Mouse (Mus musculus) thymus, adult 18-20 months (tissue): ENCODE data around the gene Olfr356.

ENCODE experiments used
- DNase-seq, 2 experiments: peaks; one replicate each; pipeline ENCODE4 v3.0.0; 2022; ENCODE audit warnings: mixed read lengths in 2 of 2

Gene Olfr356

DNA sequence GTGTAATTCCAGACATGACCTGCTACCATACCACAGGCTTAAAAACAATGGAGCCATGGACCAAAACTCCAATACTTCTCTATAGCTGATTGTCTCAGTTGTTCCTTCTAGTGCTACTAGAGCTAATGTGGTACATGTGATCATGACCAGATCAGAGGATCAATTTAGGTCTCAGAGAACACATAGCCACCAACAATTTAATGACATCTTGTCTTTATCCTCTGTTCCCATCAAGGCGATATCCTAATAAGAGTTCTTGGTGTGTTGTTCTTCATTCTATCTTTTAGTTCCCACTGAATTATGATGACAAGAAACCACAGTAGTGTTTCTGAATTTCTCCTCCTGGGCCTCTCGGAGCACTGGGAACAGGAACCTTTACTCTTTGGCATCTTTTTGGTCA, at the start of gene Olfr356:
Olfr356 (plus strand) TSS at position 301 of the 400 bp plus-strand sequence.
- DNase-seq, result no peak

DNA sequence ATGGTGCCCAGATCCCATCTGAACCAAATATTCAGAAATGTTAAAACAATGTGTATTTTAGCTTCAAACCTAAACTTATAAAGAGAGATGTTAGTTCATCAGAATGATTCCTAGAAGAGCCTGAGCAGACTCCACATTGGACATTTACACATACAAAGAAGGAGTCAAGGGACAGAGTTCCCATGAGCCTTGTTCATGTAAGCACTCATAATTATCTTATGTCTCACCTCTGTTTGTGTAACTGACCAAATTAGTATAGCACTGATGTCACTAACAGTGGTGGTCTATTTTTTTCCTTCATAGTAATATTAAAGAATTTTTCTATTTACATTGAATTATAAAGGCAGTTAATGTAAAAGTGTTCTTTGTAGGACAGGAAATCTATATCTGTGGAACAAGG, 44.1 kb upstream of the Olfr356 start, which contains the start of gene Olfr353:
Olfr353 (minus strand) TSS at position 101 of the 400 bp plus-strand sequence.
- no peak for DNase-seq

DNA sequence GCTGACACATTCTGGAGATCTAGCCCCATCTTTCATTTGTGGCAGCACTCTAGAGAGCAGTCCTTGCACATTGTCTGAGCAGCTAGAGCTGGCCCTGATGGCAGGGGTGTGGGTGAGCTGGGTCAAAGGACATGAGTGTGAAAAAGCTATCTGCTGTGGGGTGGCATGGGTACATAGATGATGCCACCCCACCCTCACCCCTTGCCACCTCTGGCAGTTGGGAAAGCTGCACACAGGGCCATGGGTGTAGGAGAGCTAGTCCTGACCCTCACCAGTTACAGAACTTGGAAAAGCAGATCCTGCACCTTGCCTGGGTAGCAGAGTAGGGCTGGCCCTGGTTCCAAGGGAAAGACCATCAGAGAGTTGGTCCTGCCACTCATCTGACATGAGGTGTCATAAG, 39.8 kb upstream of the Olfr356 start:
- DNase-seq, result no peak

DNA sequence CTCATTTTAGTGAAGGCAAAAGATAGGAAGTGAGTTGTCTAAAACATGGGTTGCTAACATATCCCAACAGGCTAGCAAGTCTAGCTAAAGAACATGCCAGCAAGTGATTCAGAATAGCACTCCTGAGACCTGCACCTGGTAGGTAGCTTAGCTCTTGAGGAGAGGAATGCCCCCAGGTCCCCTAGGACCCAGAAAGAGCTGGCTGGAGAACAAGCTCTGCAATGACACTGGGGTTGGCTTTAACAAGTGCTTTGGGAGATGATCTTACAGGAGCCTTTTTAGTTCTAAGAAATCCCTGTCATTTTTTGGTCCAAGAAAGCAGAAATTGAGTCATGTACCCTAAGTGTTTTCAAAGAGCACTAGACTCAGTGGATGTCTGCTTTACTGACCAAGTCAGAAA, 31.5 kb upstream of the Olfr356 start, which contains the start of gene Olfr354:
Olfr354 (plus strand) TSS at position 301 of the 400 bp plus-strand sequence.
- DNase-seq, result no peak

DNA sequence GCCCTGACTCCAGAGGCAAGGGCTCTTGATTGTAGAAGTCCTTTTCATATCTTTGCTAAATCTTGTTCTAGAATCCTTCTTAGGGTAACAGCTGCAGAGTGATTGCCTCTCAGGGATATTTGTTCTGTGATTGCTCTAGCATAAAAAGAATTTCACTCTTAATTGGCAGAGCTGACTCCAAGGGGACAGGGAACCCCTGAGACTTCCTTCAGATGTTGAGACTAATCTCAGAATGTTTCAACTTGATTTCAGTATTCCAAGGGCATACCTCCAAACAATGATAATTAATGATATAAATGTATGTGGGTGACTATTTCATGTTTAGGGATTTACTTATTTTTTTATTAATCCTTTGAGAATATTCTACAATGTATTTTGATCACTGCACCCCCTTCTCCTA, 8.1 kb upstream of the Olfr356 start, which contains the start of gene Olfr355:
Olfr355 (minus strand) TSS at position 101 of the 400 bp plus-strand sequence.
- DNase-seq, result no peak
